Mouse (Mus musculus): ENCODE measurements around the gene Hspa8.
A peak's percentile ranks its signal among the peaks of the same experiment; 100 is the strongest.
"Not testable (repeated sequence)": the region's sequence is repeated elsewhere in the genome, so short reads cannot be mapped to it uniquely, and the experiment has no call there.

Gene Hspa8

GRCm38 (mm10) chr9:40784374-40784967 is 16.3 kb upstream of the Hspa8 start:
- DNase-seq (ENCODE audit: low spot score in 2 of 2): no peak

GRCm38 (mm10) chr9:40785452-40785851 is 15.3 kb upstream of the Hspa8 start:
- DNase-seq (ENCODE audit: low spot score in 2 of 2): no peak

- not testable (repeated sequence) for DNase-seq (ENCODE audit: low spot score in 2 of 2)
Measured at GRCm38 (mm10) chr9:40786820-40787219, 14.0 kb upstream of the Hspa8 start.

- DNase-seq (ENCODE audit: low spot score in 2 of 2): no peak
Measured at GRCm38 (mm10) chr9:40791864-40792633, 8.7 kb upstream of the Hspa8 start.

- no peak for DNase-seq (ENCODE audit: low spot score in 2 of 2)
Measured at GRCm38 (mm10) chr9:40793581-40793980, 7.2 kb upstream of the Hspa8 start.

- no peak for DNase-seq (ENCODE audit: low spot score in 2 of 2)
Measured at GRCm38 (mm10) chr9:40794251-40794650, 6.5 kb upstream of the Hspa8 start.

GRCm38 (mm10) chr9:40794926-40795325 is 5.9 kb upstream of the Hspa8 start:
- no peak for DNase-seq (ENCODE audit: low spot score in 2 of 2)

- no peak for DNase-seq (ENCODE audit: low spot score in 2 of 2)
Measured at GRCm38 (mm10) chr9:40795562-40795961, 5.2 kb upstream of the Hspa8 start.

GRCm38 (mm10) chr9:40796054-40796453 is 4.7 kb upstream of the Hspa8 start:
- DNase-seq (ENCODE audit: low spot score in 2 of 2): no peak

GRCm38 (mm10) chr9:40798247-40798960 is 2.4 kb upstream of the Hspa8 start:
- DNase-seq (ENCODE audit: low spot score in 2 of 2): no peak

GRCm38 (mm10) chr9:40799112-40799511 is 1.7 kb upstream of the Hspa8 start:
- peak in 1 of 2 experiments; percentile 17 for DNase-seq (ENCODE audit: low spot score in 2 of 2)

- DNase-seq (ENCODE audit: low spot score in 2 of 2): peak; percentile 45 to 61
Measured at GRCm38 (mm10) chr9:40799837-40800501, 815 bp upstream of the Hspa8 start.

- peak; percentile 38 to 57 for DNase-seq (ENCODE audit: low spot score in 2 of 2)
Measured at GRCm38 (mm10) chr9:40801614-40802532, 1.1 kb downstream of the Hspa8 start.

- not testable (repeated sequence) for DNase-seq (ENCODE audit: low spot score in 2 of 2)
Measured at GRCm38 (mm10) chr9:40802533-40802875, 1.7 kb downstream of the Hspa8 start.

GRCm38 (mm10) chr9:40804576-40804975 is 3.8 kb downstream of the Hspa8 start:
- not testable (repeated sequence) for DNase-seq (ENCODE audit: low spot score in 2 of 2)

GRCm38 (mm10) chr9:40805263-40805662 is 4.5 kb downstream of the Hspa8 start:
- peak; percentile 49 to 65 for DNase-seq (ENCODE audit: low spot score in 2 of 2)

- DNase-seq (ENCODE audit: low spot score in 2 of 2): peak in 1 of 2 experiments; percentile 20
Measured at GRCm38 (mm10) chr9:40806440-40807288, 5.9 kb downstream of the Hspa8 start.

- peak in 1 of 2 experiments; percentile 26 for DNase-seq (ENCODE audit: low spot score in 2 of 2)
Measured at GRCm38 (mm10) chr9:40807289-40807920, 6.6 kb downstream of the Hspa8 start.

GRCm38 (mm10) chr9:40808061-40808906 is 7.5 kb downstream of the Hspa8 start:
- no peak for DNase-seq (ENCODE audit: low spot score in 2 of 2)
